Mouse (Mus musculus): ENCODE results near the gene Ltf.

Ltf gene

DNA sequence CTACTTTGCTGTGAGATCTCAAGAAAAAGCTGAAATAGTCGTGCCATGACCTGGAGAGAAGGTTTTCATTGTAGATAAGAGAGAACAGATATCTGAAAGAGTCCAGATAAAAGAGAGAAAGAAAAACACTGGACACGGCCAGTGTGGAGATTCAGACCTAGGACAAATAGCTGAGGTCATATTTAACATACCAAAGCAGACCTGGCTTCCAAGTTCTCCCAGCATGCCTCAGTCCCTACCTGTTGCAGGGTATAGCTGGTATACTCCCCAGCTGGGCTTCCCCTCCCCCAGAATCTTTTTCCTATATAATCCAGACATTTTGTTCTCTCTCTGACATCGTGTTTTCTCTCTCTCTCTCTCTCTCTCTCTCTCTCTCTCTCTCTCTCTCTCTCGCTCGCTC, 68.9 kb downstream of the Ltf start:
- no peak for DNase-seq (ENCODE audit: low read depth, low spot score)

DNA sequence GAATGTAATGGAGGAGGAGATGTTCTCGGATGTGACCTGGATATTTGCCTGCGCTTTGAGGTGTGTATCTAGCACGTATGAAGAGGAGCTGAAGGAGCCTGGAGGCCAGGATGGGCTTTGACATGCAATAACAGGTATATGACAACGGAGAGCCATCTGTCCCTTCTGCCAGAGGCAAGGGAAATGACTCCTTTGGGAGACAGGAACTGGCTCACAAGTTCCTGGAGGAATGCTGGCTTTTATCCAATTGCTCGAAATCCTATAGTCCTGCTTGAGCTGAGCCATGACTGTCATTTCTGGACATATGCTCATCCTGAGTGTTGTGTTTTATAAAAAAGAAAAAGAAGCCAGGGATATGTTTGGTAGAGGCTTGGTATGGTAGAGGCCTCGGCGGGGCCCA, 69.8 kb downstream of the Ltf start:
- DNase-seq (ENCODE audit: low read depth, low spot score) = no peak

Data from ES-CJ7 (cell line).